Mouse (Mus musculus): ENCODE results near the gene Por.
A peak's percentile ranks its signal among the peaks of the same experiment; 100 is the strongest.

The Por gene

DNA sequence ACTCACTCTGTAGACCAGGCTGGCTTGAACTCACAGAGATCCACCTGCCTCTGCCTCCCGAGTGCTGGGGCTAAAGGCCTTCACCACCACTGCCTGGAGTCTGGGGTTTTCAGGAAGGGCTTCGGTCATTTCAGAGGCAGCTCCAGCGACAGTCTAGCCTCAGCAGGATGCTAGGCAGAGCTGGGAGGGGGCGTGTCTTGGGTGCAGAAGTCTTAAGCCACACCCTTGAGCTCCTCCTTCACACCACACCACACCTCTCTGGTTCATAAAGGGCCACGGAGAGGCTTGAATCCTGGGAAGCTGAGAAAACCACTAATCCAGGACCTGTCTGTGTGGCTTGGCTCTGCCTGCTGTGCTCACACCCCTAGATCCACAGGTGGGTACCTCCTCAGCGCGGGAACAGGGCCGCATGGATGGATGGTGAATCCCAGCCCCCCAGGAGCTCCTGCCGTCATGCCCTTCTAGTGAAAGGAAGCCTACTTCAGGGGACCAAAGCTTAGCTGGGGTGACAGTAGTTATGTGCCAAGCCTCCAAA is at the start of gene Por:
Gene Por, plus strand, starts transcription at position 293 of the 535 bp plus-strand sequence.
- no peak for ATAC-seq (ENCODE audit: low TSS enrichment)

DNA sequence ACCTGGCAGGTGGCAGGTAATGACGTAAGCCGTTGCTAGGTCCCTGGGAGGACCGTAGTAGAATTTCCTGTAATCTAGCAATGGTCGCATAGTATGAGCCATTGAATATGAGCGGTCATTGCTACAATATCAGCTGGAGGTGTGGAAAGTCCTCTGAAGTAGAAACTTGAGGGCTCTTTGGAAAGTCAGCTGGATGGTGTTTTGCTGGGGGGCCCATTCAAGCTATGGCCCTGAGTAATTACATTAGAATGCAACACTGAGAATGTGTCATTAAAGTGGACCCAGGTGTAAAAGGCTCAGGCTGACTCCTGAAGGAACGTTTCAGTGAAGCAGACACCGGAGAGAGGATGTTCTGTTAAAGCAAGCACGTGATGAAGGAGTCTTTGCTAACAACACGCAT is 49.3 kb upstream of the Por start:
- ATAC-seq (ENCODE audit: low TSS enrichment) = no peak

DNA sequence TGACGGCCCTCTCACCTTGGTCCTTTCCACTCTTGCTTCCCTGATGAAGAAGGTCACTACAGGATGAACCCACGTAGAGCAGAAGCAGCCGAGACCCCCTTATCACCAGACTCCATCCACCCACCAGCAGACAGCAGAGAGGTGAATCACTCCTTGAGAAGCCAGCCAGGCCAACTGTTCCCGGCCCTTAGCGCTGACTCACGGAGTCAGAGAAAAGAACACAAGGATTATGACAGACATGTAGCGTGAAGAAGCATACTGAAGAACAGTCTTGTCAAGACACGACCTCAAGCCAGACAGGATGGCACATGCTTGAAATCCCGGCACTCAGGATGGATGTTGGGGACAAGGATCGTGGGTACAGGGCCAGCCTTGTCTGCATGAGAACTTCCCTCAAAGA is 48.1 kb upstream of the Por start:
- ATAC-seq (ENCODE audit: low TSS enrichment) = peak; percentile 50; the same call in 1 of the 2 replicates

DNA sequence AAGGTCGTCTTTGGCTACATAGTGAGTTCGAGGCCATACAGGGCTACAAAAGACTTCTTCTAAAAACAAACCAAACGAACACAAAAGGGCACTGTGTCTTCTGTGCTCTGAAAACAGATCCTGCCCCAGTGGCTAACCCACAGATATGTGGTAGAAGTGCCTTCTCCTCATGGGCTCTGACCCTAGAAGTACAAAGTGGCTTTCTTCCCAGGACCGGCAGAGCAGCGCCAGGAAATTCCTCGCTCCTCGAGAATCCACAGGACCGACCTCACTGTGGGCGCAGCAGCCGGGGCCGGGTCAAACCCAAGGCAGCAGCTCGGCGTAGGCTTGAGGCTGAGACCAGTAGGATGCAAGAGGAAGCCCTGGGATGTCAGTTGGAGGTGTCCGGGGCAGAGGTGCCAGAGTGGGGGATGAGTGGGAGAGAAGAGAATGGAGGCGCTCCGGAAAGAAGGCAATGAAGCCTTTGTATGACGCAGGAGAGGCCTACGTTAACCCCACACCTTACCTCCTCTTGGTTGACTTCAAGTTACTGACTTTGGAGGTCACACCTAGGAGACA is 46.7 kb upstream of the Por start:
- ATAC-seq (ENCODE audit: low TSS enrichment) = no peak

DNA sequence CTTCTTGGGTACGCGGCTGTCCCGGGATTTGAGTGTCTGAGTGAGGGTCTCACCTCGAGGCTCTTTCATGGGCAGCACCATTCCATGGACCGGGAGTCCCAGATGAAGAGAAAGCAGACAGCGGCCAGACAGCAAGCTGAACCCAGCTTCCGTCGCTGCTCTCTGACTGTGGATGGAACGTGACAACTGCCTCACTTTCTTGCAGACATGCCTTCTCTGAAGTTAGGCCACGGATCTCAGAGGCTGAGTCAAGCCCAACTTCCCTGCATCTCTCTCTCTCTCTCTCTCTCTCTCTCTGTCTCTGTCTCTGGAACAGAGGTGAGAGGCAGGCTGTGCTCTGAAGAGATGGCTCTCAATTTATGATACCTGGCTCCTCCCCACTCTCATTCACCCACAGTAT is 40.9 kb upstream of the Por start:
- no peak for ATAC-seq (ENCODE audit: low TSS enrichment)

DNA sequence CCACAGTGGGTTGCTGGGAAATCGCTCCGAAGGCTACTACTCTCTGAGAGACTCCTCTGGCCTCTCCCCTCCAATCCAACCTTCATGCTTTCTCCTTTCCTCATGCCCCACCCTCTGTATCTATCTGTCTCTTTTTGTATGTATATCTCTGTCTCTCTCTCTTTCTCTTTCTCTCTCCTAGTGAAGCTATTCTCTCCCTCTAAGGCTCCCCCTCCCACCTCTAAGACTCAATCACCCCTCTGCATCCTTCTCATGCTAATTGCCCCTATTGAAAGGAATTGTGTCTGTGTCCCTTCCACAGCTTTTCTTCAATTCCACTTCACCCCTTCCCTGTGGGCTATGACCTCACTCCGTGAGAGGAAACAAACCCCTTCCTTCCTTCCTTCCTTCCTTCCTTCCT is 40.4 kb upstream of the Por start:
- no peak for ATAC-seq (ENCODE audit: low TSS enrichment)

DNA sequence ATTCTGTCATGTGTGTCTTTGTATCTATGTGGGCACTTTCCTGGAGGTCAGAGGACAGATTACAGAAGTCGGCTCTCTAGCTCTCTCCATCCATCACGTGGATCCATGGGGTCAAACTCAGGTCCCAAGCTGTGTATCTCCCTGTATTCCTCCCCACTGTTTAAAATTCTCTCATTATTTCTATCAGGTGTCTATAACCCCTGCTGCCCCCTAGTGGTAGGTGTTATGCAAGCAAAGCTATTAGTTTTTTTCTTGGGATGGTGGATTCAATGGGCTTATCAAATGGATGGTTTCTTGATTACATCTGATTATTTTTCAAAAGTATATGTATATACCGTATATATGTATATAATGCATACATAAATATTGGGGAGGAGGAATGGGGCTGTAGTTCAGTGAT is 39.2 kb upstream of the Por start:
- ATAC-seq (ENCODE audit: low TSS enrichment) = no peak

DNA sequence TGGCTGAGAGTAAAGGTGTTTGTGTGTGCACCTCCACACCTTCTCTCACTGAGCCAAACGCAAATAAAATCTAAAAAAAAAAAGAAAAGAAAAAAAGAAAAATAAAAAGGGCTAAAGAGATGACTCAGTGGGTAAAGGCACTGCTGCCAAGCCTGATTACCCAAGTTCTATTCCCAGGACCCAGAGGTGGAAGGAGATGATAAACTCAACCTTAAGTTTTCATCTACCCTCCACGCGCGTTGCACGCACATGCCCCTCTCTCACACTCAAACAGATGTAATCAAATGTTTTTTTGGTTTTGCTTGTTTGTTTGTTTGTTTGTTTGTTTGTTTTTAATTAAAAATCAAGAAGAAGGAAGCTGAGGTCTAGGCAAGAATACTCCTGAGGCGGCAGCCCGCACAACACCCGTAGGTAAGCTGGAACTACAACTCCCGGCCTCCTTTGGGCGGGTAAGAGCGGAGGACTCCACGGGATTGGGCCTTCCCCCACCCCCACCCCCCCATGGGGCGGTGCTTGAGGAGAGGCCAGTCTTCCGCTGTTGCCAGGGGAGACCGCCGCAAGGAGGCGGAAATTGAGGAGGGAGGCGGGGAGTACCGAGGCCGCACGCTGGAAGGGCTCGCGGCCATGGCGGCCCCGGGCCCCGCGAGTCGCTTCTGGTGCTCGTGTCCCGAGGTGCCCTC is 37.6 kb upstream of the Por start, which contains the start of gene Rhbdd2:
Gene Rhbdd2, plus strand, starts transcription at position 502 of the 680 bp plus-strand sequence.
- ATAC-seq (ENCODE audit: low TSS enrichment) = peak; percentile 99

DNA sequence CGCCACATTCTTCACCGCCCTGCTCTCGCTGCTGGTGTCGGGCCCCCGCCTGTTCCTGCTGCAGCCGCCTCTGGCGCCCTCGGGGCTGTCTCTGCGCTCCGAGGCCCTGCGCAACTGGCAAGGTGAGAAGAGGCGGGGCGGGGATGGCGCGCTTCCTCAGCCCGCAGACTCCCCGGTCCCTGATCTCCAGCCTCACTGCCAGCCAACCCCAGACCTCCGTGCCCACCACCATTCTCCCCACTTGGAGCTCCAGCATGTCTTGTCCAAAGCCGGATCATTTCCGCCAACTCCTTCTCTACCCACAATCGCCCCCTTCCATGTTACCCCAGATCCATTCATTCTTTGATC is 37.1 kb upstream of the Por start:
- peak; percentile 79 for ATAC-seq (ENCODE audit: low TSS enrichment)

DNA sequence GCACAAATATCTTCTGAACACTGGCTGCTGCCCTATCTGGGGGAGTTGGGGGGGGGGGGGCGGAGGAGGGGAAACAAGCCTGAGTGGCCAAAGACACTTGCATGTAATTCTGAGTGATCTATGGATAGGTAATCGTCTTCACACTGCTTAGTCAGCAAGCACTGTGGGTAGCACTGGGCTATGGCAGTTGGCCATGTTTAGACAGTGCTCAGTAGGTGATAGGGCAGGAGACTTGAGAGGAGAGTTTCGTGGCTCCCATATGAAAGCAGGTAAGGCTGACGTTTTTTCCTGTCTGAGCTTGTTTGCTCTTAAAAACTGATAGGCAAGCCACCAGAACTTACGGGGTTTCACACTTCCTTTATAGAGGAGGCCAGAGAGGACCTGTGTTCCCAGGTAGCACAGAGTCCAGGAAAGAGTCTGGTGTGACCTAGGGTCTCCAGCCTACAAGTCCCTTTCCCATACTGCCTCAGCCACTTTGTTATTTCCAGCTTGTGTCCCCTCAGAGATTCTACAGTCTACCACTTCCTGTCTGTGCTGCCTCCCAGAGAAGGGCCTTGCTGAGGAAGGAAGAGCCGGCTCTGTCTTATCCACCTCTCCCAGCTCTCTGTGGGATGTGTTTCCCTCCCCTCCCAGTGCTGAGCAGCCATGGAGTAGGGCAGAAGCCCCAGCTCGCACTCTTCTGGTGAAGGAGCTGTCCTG is 29.9 kb upstream of the Por start:
- no peak for ATAC-seq (ENCODE audit: low TSS enrichment)

DNA sequence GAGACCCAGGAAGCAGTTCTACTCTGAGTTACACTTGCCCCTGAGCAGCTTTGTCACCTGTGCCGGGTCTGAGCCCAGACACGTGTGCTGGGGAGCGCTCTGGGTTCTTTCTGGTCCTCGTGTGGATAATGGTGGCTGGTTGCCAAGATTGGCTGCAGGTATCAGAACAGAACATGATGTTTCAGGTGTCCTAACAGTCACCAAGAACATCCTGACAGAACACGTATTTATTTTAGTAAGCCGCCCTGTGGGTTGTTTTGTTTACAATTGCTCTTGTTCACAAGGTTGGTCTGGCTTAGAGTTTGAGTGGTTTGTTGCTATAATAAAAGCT is 29.4 kb upstream of the Por start:
- ATAC-seq (ENCODE audit: low TSS enrichment) = no peak

DNA sequence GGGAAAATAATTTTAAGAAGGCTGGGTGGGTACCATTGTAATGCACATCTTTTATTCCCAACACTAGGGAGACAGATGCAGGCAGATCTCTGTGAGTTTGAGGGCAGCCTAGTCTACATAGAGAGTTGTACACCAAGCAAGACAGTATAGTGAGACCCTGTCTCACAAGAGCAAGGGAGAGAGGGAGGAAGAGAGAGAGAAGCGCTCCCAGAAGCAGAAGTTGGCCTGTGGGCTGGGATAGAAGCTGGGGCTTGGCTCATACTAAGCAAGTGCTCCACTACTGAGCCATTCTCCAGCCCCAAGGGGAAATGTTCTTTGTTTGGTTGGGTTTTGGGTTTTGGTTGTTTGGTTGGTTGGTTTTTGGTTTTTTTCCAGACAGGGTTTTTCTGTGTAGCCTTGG is 28.8 kb upstream of the Por start:
- ATAC-seq (ENCODE audit: low TSS enrichment) = no peak

DNA sequence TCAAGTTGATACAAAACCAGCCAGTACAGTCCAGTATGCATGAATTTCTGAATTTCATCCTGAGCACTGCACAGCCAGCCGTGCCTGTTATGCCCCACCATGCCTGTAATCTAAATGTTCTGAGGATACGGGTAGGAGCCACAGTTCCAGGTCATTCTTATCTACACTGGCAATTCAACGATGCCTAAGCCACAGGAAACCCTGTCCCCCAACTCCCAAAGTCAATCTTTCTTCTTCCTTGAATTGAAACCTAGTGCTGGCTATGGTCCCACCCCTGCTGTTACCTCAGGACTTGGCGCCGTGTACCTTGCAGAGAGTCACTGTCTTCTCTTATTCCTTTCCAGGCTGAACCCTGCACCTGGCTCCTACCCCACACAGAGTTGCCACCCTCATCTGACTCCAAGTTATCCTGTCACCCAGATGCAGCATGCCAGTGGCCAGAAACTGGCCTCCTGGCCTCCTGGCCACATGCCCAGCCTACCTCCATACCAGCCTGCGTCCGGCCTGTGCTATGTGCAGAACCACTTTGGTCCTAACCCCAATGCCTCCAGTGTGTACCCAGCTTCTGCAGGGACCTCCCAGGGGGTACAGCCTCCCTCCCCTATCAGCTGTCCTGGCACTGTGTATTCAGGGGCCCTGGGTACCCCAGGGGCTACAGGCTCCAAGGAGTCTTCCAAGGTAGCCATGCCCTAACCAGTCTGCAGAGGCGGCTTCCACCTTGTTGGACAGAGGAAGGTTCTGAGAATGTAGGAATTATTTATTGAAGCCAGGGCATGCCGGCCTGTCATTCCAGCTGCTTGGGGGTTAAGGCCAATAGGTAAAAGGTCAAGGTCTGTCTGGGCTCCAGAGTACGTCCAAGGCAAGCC is 26.9 kb upstream of the Por start:
- no peak for ATAC-seq (ENCODE audit: low TSS enrichment)

DNA sequence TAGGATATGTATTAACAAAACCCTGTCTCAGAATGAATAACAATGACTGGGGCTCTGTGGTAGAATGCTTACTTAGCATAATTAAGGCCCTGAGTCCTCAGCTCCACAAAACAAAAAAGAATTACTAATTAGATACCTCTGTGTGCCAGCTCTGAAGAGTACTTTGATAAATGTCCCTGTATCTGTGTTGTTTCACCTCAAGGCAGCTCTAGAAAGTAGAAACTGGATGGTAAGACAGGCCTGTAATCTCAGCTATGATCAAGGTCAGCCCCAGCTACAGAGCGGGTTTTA is 26.3 kb upstream of the Por start:
- no peak for ATAC-seq (ENCODE audit: low TSS enrichment)

DNA sequence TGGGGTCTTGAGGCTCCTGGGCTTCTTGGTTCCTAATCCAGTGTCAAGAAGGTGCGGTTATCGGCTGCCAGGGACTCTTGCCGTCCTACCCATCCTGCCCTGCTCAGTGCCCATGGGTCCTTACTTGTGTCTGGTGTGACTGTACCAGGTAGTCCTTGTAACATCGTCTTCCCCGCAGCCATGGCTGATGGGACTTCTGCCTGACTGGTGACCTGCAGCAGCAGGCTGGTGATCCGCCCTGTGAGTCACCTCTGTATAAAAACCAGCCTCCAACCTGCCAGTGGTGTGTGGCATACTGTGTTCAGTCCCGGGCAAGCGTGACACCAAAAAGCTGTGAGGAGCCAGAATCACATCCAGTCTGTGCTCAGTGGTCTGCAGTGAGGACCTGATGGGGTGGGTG is 26.0 kb upstream of the Por start:
- no peak for ATAC-seq (ENCODE audit: low TSS enrichment)

DNA sequence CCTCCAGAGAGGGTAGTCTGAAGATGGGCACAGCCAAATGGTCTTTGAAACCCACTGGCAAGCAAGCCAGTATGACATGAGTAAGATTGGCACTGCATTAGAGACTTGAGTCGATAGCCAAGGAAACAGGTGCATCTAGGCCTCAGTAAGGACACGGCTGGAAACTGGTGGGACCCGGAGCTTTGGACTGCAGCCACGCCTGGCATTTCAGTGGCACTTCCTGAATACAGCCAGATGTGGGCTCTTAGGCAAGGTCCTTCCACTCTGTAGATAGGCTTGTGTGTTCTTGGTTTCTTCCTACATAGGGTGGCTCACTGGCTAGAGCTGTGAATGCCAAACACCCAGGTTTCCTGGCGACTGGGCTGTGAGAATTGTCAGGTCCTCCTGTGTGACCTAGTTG is 24.5 kb upstream of the Por start:
- ATAC-seq (ENCODE audit: low TSS enrichment) = no peak

DNA sequence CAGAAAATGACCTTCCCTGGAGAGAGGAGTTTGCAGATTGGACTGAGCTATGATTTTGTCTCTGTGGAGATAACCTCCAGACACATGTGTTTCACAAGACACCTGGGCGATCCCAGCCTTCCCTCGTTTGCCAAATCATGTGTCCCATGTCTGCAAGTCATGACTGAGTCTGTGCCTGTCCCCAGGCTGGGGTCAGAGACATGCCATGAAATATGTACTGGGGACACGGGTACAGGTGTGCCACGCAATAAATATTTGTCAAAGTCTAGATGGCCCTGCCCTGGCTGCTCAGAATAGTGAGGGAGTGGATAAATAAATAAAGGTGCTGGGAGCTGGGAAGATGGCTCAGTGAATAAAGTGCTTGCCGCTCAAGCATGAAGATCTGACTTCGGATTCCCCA is 23.8 kb upstream of the Por start:
- no peak for ATAC-seq (ENCODE audit: low TSS enrichment)

DNA sequence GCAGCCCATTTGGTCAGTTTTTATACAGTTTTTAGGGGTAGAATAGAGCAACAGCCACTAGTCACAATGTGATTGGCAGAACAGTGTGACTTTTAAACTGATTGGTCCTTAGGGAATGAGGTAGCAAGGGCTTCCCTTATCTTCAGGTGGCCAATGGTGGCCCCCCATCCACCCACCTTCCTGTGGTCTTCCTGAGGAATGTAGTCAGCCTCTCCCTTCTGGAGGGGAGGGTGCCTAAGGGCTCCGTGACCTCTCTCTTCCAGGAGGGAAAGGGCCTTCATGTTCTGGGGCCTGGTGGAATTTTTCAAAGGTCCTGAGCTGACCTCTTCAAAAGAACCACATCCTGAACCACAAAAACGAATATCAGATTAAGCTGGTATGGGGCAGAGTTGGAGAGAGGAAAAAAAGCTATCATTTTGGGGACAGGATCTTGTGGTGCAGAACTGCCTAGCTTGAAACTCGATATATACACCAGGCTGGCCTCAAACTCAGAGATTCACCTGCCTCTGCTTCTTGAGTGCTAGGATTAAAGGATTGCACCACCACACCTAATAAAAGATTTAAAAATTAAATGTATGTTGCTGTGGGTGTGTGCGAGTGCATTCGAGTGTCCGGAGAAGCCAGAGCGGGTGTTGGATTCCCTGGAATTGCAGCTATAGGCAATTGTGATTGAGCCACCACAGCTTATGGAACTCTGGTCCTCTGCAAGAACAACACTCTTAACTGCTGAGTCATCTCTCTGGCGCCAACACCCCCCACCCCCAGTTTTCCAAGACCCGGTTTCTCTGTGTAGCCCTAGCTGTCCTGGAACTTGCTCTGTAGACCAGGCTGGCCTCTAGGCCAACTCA is 21.1 kb upstream of the Por start:
- no peak for ATAC-seq (ENCODE audit: low TSS enrichment)

DNA sequence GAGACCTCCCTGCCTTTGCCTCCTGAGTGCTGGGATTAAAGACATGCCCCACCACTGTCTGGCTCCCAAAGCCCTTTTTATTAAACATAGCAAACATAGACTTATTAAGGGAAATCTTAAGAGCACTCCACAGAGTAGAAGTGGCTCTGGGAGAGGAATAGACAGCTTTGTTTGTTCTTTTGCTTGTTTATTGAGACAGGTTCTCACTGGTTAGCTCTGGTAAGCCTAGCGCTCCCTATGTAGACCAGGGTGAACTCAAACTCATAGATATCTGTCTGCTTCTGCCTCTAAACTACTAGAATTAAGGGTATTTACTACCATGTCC is 20.6 kb upstream of the Por start:
- no peak for ATAC-seq (ENCODE audit: low TSS enrichment)

DNA sequence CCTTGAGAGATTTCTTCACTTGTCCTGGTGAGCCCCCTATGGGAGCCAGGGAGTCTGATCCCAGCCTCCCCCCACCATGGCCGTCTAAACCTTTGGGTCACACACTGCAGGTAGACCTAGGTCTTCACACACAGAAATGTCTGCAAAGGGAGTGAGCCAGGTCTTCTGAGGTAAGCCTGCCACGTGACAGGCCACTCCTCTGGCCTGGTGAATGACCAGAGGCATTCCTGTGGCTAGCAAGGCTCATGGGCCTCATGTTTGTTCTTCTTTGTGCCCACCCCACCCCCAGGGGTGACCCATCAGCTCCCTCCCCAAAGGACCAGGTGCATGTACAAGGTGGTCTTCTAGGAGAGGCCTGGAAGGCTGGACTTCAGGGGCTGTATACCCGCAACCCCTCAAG is 18.3 kb upstream of the Por start:
- ATAC-seq (ENCODE audit: low TSS enrichment) = no peak

DNA sequence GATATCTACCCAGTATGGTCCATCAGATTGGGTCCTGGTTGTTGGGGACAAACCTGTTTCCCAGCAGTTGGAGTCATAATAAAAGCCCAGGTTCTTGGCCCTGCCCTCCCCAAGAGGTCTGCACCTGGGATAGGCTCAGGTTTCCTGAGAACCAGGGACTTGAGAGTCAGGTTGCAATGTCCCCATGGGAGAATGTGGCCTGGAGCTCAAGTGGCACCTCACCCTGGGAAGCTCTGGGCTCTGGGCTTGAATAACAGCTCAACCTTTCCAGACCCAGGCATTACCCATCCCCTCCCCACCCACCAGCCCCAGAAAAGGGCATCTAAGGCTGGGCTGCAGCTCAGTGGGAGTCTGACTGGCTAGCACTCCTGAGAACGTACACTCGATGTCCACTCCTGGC is 16.6 kb upstream of the Por start:
- no peak for ATAC-seq (ENCODE audit: low TSS enrichment)

DNA sequence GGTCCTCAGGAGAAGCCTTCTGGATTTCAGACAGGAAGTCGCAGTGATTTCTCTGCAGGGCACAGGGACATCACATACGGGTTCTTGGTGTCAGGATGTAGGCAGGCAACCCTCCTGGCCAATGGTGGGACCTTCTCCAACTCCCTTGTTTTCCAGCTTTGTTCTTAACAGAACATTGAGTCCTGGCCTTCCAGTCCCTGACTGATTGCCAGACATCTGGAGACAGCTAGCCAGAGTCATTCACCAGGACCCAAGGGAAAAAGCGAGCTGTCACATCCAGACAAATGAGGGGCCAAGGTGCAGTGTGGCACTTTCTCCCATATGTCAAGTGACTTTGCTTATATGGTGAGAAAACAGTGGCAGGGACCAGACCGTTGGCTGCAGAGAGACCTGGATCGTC is 13.8 kb upstream of the Por start:
- ATAC-seq (ENCODE audit: low TSS enrichment) = no peak
